Mouse (Mus musculus): ENCODE data around the gene Ahcyl1.
A peak's percentile ranks its signal among the peaks of the same experiment; 100 is the strongest.

Gene Ahcyl1

GRCm38 (mm10) chr3:107703675-107704370, 7.5 kb upstream of the Ahcyl1 start:
- no peak for DNase-seq (ENCODE audit: low spot score)

- no peak for DNase-seq (ENCODE audit: low spot score)
Measured at GRCm38 (mm10) chr3:107701767-107702394, 5.5 kb upstream of the Ahcyl1 start.

- DNase-seq (ENCODE audit: low spot score): no peak
Measured at GRCm38 (mm10) chr3:107700625-107701024, 4.3 kb upstream of the Ahcyl1 start.

GRCm38 (mm10) chr3:107696910-107697309, 550 bp upstream of the Ahcyl1 start:
- peak; percentile 12 for DNase-seq (ENCODE audit: low spot score)

GRCm38 (mm10) chr3:107695219-107695947, 977 bp downstream of the Ahcyl1 start:
- DNase-seq (ENCODE audit: low spot score): peak; percentile 9

GRCm38 (mm10) chr3:107694256-107694900, 2.0 kb downstream of the Ahcyl1 start:
- DNase-seq (ENCODE audit: low spot score): no peak

GRCm38 (mm10) chr3:107690366-107690765, 6.0 kb downstream of the Ahcyl1 start:
- DNase-seq (ENCODE audit: low spot score): no peak

GRCm38 (mm10) chr3:107689245-107689644, 7.1 kb downstream of the Ahcyl1 start:
- no peak for DNase-seq (ENCODE audit: low spot score)

- no peak for DNase-seq (ENCODE audit: low spot score)
Measured at GRCm38 (mm10) chr3:107688236-107688635, 8.1 kb downstream of the Ahcyl1 start.

- DNase-seq (ENCODE audit: low spot score): no peak
Measured at GRCm38 (mm10) chr3:107686276-107686977, 9.9 kb downstream of the Ahcyl1 start.

GRCm38 (mm10) chr3:107685652-107686051, 10.7 kb downstream of the Ahcyl1 start:
- no peak for DNase-seq (ENCODE audit: low spot score)

- no peak for DNase-seq (ENCODE audit: low spot score)
Measured at GRCm38 (mm10) chr3:107683587-107683986, 12.8 kb downstream of the Ahcyl1 start.

- no peak for DNase-seq (ENCODE audit: low spot score)
Measured at GRCm38 (mm10) chr3:107680790-107681576, 15.4 kb downstream of the Ahcyl1 start.

GRCm38 (mm10) chr3:107671509-107671908, 24.9 kb downstream of the Ahcyl1 start:
- DNase-seq (ENCODE audit: low spot score): no peak

GRCm38 (mm10) chr3:107670500-107670899, 25.9 kb downstream of the Ahcyl1 start:
- no peak for DNase-seq (ENCODE audit: low spot score)

GRCm38 (mm10) chr3:107668786-107669185, 27.6 kb downstream of the Ahcyl1 start:
- no peak for DNase-seq (ENCODE audit: low spot score)

GRCm38 (mm10) chr3:107667426-107667825, 28.9 kb downstream of the Ahcyl1 start:
- DNase-seq (ENCODE audit: low spot score): no peak

GRCm38 (mm10) chr3:107664641-107665040, 31.7 kb downstream of the Ahcyl1 start:
- no peak for DNase-seq (ENCODE audit: low spot score)

GRCm38 (mm10) chr3:107659000-107659399, 37.4 kb downstream of the Ahcyl1 start:
- no peak for DNase-seq (ENCODE audit: low spot score)

GRCm38 (mm10) chr3:107656888-107657287, 39.5 kb downstream of the Ahcyl1 start:
- DNase-seq (ENCODE audit: low spot score): no peak

- no peak for DNase-seq (ENCODE audit: low spot score)
Measured at GRCm38 (mm10) chr3:107656151-107656550, 40.2 kb downstream of the Ahcyl1 start.
